Mouse (Mus musculus) lung, adult 2 months (tissue): Measurements from ENCODE around the gene Gal3st2c.

Experiments
- CTCF ChIP-seq: fragments of 200-500 bp; IDR thresholded peaks from 2 replicates; pipeline ENCODE4 v1.5.1; 2011; ENCODE audit warnings: mild to moderate bottlenecking, low read length, control low read depth; ENCODE audit not compliant: insufficient read depth
- POLR2A ChIP-seq: fragments of 200-500 bp; IDR thresholded peaks from 2 replicates; pipeline ENCODE4 v1.6.1; 2011; ENCODE audit warnings: low read depth, mild to moderate bottlenecking, control low read depth, low read length, borderline replicate concordance; ENCODE audit errors: extremely low read depth

DNA sequence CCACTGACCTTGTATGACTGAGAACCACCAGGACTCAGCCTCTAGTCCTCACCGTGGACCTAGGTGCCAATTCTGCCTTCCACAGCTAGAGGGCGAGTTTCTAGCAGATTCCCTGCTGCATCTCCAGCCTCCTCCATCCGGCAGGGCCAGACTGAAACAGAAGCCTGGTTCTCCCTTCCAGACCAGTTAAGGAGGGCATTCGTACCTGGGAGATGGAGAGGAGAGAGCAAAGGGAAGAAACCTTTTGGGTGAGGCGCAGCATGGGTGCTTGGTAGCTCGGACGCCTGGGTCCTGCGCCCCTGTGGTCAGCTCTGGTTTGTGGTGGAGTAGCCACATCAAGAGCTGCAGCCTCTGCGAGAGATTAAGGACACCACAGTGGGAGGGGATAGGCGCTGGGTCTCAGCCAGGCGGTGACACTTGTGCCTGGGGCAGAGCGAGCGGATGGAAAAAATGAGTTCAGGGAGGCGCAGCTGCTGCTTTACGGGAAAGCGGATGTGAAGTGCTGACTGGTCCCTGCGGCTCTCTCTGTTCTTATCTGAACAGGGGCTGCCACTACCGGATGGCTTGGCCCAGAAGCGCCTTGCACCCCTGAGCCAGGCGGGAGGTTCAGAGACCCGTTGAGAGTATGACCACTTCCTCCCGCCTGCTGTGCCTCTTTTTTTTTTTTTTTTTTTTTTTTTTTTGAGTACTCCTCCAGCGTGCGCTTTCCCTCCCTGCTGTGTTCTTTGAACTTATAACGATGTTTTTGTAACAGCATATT lies 44.9 kb downstream of the Gal3st2c start:
- TF ChIP-seq CTCF: peak; percentile 96
- TF ChIP-seq POLR2A: no peak
